Mouse (Mus musculus) ES-Bruce4 (cell line): Measurements from ENCODE around the gene Bcl2l10.

Source experiments
- CTCF ChIP-seq: IDR thresholded peaks from one replicate; pipeline ENCODE4 v1.8.1; 2011; ENCODE audit warnings: low read depth, low read length
- EP300 ChIP-seq: IDR thresholded peaks from 2 replicates; pipeline ENCODE4 v1.6.1; 2011; ENCODE audit warnings: low read depth, low read length; ENCODE audit not compliant: insufficient read depth
- POLR2A ChIP-seq: IDR thresholded peaks from one replicate; pipeline ENCODE4 v1.8.1; 2011; ENCODE audit warnings: low read length; ENCODE audit not compliant: insufficient read depth

- no peak for TF ChIP-seq CTCF
- no peak for TF ChIP-seq POLR2A
- no peak for TF ChIP-seq EP300
Measured at GRCm38 (mm10) chr9:75366191-75366590, 18.6 kb downstream of the Bcl2l10 start.
